Mouse (Mus musculus): ENCODE measurements at regions not wholly inside any gene's neighbourhood (a gene's known extent, or its start where the extent isn't known, plus 50 kb on each side); places are given as distances from the start of the nearest gene placed in this dataset.

- Histone ChIP-seq H3ac (ENCODE audit: control insufficient read depth, insufficient read length) (no peak overlapping the region), H3K4me2 (ENCODE audit: low read depth) (no peak overlapping the region), H3K4me3 (no peak overlapping the region), H3K36me3 (ENCODE audit: control insufficient read depth, insufficient read depth) (no peaks in the 10 kb centered on the region), H3K27me3 (ENCODE audit: control insufficient read depth, insufficient read depth, insufficient read length) (peaks cover 3% of the 10 kb centered on the region), H3K79me2 (ENCODE audit: control insufficient read depth, insufficient read depth) (no peaks in the 10 kb centered on the region)
- TF ChIP-seq REST (IDR thresholded peaks at IDR 0.05; ENCODE audit: insufficient read depth, insufficient read length) = no peak
- TF ChIP-seq TCF3 (IDR thresholded peaks at IDR 0.05; ENCODE audit: insufficient read length, low read depth) = no peak
- no peak for TF ChIP-seq TCF12 (IDR thresholded peaks at IDR 0.05; ENCODE audit: insufficient read depth, poor library complexity, severe bottlenecking)
- no peak for TF ChIP-seq USF1 (IDR thresholded peaks at IDR 0.05; ENCODE audit: low read depth)
- no peak for TF ChIP-seq CEBPB (IDR thresholded peaks at IDR 0.05; ENCODE audit: insufficient read depth, poor library complexity, severe bottlenecking)
- no peak for TF ChIP-seq MYOG (IDR thresholded peaks at IDR 0.05; ENCODE audit: control insufficient read depth in 1 of 3, insufficient read depth in 1 of 3, insufficient read length in 2 of 3, low read depth in 2 of 3)
- no peak for TF ChIP-seq SRF (IDR thresholded peaks at IDR 0.05; ENCODE audit: control insufficient read depth, insufficient read length, low read depth)
- no peak for TF ChIP-seq MAX (IDR thresholded peaks at IDR 0.05; ENCODE audit: low read depth)
- TF ChIP-seq MYOD1 (IDR thresholded peaks at IDR 0.05; ENCODE audit: control insufficient read depth in 1 of 3, insufficient read length in 2 of 3, low read depth in 2 of 3) = no peak
These were observed 228.0 kb upstream of the Irx5 start for GRCm38 (mm10) chr8:92129241-92130015.

DNA sequence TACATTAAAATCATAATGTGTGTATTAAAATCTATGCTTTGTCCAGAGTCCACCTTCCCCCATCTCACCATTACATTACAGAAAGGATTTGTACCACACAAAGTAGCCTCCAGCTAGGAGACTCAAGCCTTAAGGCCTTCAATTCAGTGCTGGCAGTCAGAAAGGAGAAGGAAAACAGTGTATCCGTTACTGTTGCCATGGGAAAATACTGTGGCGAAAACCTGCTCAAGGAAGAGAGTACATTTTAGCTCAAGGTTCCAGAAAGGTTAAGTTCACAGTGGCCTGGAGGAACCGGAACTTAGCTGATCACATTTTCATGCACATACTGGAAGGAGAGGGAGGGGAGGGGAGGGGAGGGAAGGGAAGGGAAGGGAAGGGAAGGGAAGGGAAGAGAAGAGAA, 231.8 kb upstream of the Irx5 start:
- H3K4me3 ChIP-seq = no peak overlapping the region
- peaks cover 3% of the 10 kb centered on the region for H3K27me3 ChIP-seq (ENCODE audit: control insufficient read depth, insufficient read depth, insufficient read length)
- TF ChIP-seq MYOG (IDR thresholded peaks at IDR 0.05; ENCODE audit: control insufficient read depth in 1 of 3, insufficient read depth in 1 of 3, insufficient read length in 2 of 3, low read depth in 2 of 3) = no peak
- TF ChIP-seq E2F4 (IDR thresholded peaks at IDR 0.05; ENCODE audit: insufficient read depth) = no peak
- no peak for TF ChIP-seq REST (IDR thresholded peaks at IDR 0.05; ENCODE audit: insufficient read depth, insufficient read length)
- no peak for TF ChIP-seq POLR2A (IDR thresholded peaks at IDR 0.05; ENCODE audit: insufficient read length, low read depth)
- no peak for TF ChIP-seq POLR2AphosphoS2 (IDR thresholded peaks at IDR 0.05; ENCODE audit: insufficient read length, low read depth)
- TF ChIP-seq TCF3 (IDR thresholded peaks at IDR 0.05; ENCODE audit: insufficient read length, low read depth) = no peak
- TF ChIP-seq MYOD1 (IDR thresholded peaks at IDR 0.05; ENCODE audit: control insufficient read depth in 1 of 3, insufficient read length in 2 of 3, low read depth in 2 of 3) = no peak
- no peak for TF ChIP-seq CEBPB (IDR thresholded peaks at IDR 0.05; ENCODE audit: insufficient read depth, poor library complexity, severe bottlenecking)
- no peak for TF ChIP-seq MAX (IDR thresholded peaks at IDR 0.05; ENCODE audit: low read depth)
- TF ChIP-seq USF1 (IDR thresholded peaks at IDR 0.05; ENCODE audit: low read depth) = no peak
- no peak for TF ChIP-seq SRF (IDR thresholded peaks at IDR 0.05; ENCODE audit: control insufficient read depth, insufficient read length, low read depth)
- no peak for TF ChIP-seq TCF12 (IDR thresholded peaks at IDR 0.05; ENCODE audit: insufficient read depth, poor library complexity, severe bottlenecking)
- H3K79me2 ChIP-seq (ENCODE audit: control insufficient read depth, insufficient read depth) = no peaks in the 10 kb centered on the region
- H3ac ChIP-seq (ENCODE audit: control insufficient read depth, insufficient read length) = no peak overlapping the region
- no peak overlapping the region for H3K4me2 ChIP-seq (ENCODE audit: low read depth)
- no peaks in the 10 kb centered on the region for H3K36me3 ChIP-seq (ENCODE audit: control insufficient read depth, insufficient read depth)

DNA sequence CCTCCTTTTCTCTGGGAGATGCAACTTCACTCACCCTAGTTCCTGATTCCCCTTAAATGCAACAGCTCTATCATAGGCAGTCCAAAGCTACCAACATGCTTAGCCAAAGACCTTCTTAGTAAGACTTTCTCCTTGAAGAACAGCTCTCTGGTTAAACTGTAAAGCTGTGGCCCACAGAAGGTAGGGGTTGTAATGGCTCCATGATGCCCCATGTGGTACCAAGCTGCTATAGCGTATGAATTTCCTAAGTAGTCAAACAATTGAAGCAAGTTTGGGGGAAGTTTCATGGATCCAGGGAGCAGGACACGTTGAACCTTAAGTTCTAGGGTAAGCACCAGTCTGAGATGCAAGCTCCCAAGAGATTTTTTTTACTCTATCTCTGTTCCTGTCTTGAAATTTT, 236.1 kb upstream of the Irx5 start:
- no peak overlapping the region for H3K4me3 ChIP-seq
- no peak for TF ChIP-seq MYOD1 (IDR thresholded peaks at IDR 0.05; ENCODE audit: control insufficient read depth in 1 of 3, insufficient read length in 2 of 3, low read depth in 2 of 3)
- TF ChIP-seq REST (IDR thresholded peaks at IDR 0.05; ENCODE audit: insufficient read depth, insufficient read length) = no peak
- TF ChIP-seq TCF12 (IDR thresholded peaks at IDR 0.05; ENCODE audit: insufficient read depth, poor library complexity, severe bottlenecking) = no peak
- TF ChIP-seq SRF (IDR thresholded peaks at IDR 0.05; ENCODE audit: control insufficient read depth, insufficient read length, low read depth) = no peak
- no peak for TF ChIP-seq CEBPB (IDR thresholded peaks at IDR 0.05; ENCODE audit: insufficient read depth, poor library complexity, severe bottlenecking)
- TF ChIP-seq POLR2AphosphoS2 (IDR thresholded peaks at IDR 0.05; ENCODE audit: insufficient read length, low read depth) = no peak
- no peak for TF ChIP-seq TCF3 (IDR thresholded peaks at IDR 0.05; ENCODE audit: insufficient read length, low read depth)
- TF ChIP-seq USF1 (IDR thresholded peaks at IDR 0.05; ENCODE audit: low read depth) = no peak
- TF ChIP-seq E2F4 (IDR thresholded peaks at IDR 0.05; ENCODE audit: insufficient read depth) = no peak
- TF ChIP-seq POLR2A (IDR thresholded peaks at IDR 0.05; ENCODE audit: insufficient read length, low read depth) = no peak
- H3K4me2 ChIP-seq (ENCODE audit: low read depth) = no peak overlapping the region
- no peaks in the 10 kb centered on the region for H3K27me3 ChIP-seq (ENCODE audit: control insufficient read depth, insufficient read depth, insufficient read length)
- no peaks in the 10 kb centered on the region for H3K36me3 ChIP-seq (ENCODE audit: control insufficient read depth, insufficient read depth)
- H3ac ChIP-seq (ENCODE audit: control insufficient read depth, insufficient read length) = no peak overlapping the region
- no peaks in the 10 kb centered on the region for H3K79me2 ChIP-seq (ENCODE audit: control insufficient read depth, insufficient read depth)

- Histone ChIP-seq H3K36me3 (ENCODE audit: control insufficient read depth, insufficient read depth) (no peaks in the 10 kb centered on the region), H3K79me2 (ENCODE audit: control insufficient read depth, insufficient read depth) (no peaks in the 10 kb centered on the region), H3K4me2 (ENCODE audit: low read depth) (no peak overlapping the region), H3ac (ENCODE audit: control insufficient read depth, insufficient read length) (no peak overlapping the region), H3K27me3 (ENCODE audit: control insufficient read depth, insufficient read depth, insufficient read length) (no peaks in the 10 kb centered on the region), H3K4me3 (no peak overlapping the region)
- TF ChIP-seq USF1 (IDR thresholded peaks at IDR 0.05; ENCODE audit: low read depth) (no peak), POLR2A (IDR thresholded peaks at IDR 0.05; ENCODE audit: insufficient read length, low read depth) (no peak), TCF12 (IDR thresholded peaks at IDR 0.05; ENCODE audit: insufficient read depth, poor library complexity, severe bottlenecking) (no peak), E2F4 (IDR thresholded peaks at IDR 0.05; ENCODE audit: insufficient read depth) (no peak), MYOG (IDR thresholded peaks at IDR 0.05; ENCODE audit: control insufficient read depth in 1 of 3, insufficient read depth in 1 of 3, insufficient read length in 2 of 3, low read depth in 2 of 3) (no peak), SRF (IDR thresholded peaks at IDR 0.05; ENCODE audit: control insufficient read depth, insufficient read length, low read depth) (no peak), TCF3 (IDR thresholded peaks at IDR 0.05; ENCODE audit: insufficient read length, low read depth) (no peak), MYOD1 (IDR thresholded peaks at IDR 0.05; ENCODE audit: control insufficient read depth in 1 of 3, insufficient read length in 2 of 3, low read depth in 2 of 3) (no peak), CEBPB (IDR thresholded peaks at IDR 0.05; ENCODE audit: insufficient read depth, poor library complexity, severe bottlenecking) (no peak), MAX (IDR thresholded peaks at IDR 0.05; ENCODE audit: low read depth) (no peak), REST (IDR thresholded peaks at IDR 0.05; ENCODE audit: insufficient read depth, insufficient read length) (no peak)
These were observed 241.8 kb upstream of the Irx5 start for GRCm38 (mm10) chr8:92115479-92116267.
